Mouse (Mus musculus) neural tube, embryonic 15.5 days (tissue): Measurements from ENCODE around the gene Syn3. TPM values are rescaled to one million over a fixed set of nuclear protein-coding genes. Genes with fewer than 3 reads are reported as not detected.

ENCODE experiments used
- ATAC-seq: fragments of 200-750 bp; cut with Nextera tagmentation; 2 replicates; pipeline ENCODE4 v1.8.0; 2017; ENCODE audit warnings: mild to moderate bottlenecking, moderate TSS enrichment, moderate library complexity; ENCODE audit not compliant: low FRiP score
- H3K27ac ChIP-seq: fragments of 300-500 bp; sonication (generic); replicated peaks from 2 replicates; pipeline ENCODE4 v1.5.1; 2015; ENCODE audit warnings: mild to moderate bottlenecking, inconsistent platforms
- H3K27me3 ChIP-seq: fragments of 300-500 bp; sonication (generic); replicated peaks from 2 replicates; pipeline ENCODE4 v1.6.1; 2015; ENCODE audit warnings: inconsistent platforms
- H3K36me3 ChIP-seq: fragments of 300-500 bp; sonication (generic); 2 replicates; pipeline ENCODE4 v1.6.1; 2015; ENCODE audit warnings: inconsistent platforms
- H3K4me1 ChIP-seq: fragments of 300-500 bp; sonication (generic); 2 replicates; pipeline ENCODE4 v1.6.1; 2015; ENCODE audit warnings: inconsistent platforms
- H3K4me2 ChIP-seq: fragments of 300-500 bp; sonication (generic); 2 replicates; pipeline ENCODE4 v1.6.1; 2015; ENCODE audit warnings: inconsistent platforms, mild to moderate bottlenecking, moderate library complexity
- H3K4me3 ChIP-seq: fragments of 300-500 bp; sonication (generic); replicated peaks from 2 replicates; pipeline ENCODE4 v1.5.1; 2015; ENCODE audit warnings: mild to moderate bottlenecking, inconsistent platforms
- H3K9ac ChIP-seq: fragments of 300-500 bp; sonication (generic); replicated peaks from 2 replicates; pipeline ENCODE4 v1.6.1; 2015; ENCODE audit warnings: mild to moderate bottlenecking, inconsistent platforms
- H3K9me3 ChIP-seq: fragments of 300-500 bp; sonication (generic); replicated peaks from 2 replicates; pipeline ENCODE4 v1.6.1; 2016; ENCODE audit warnings: inconsistent platforms
- WGBS: fragments of 180-500 bp; shearing (Covaris S2); methylation state at CpG from one replicate; pipeline ENCODE4 v1.1.7; 2015; ENCODE audit warnings: mixed read lengths; 5-methylcytosine and 5-hydroxymethylcytosine counted together
- polyA plus RNA-seq: library from polyadenylated mRNA; unstranded; fragments of >200 nt; fragmentation: Nextera tagmentation; extraction: Ambion mirVana; gene quantifications from 2 replicates; pipeline ENCODE4 v1.2.1, GENCODE M21; 2015

The Syn3 gene
- polyA plus RNA-seq, 1 experiment from 2014 or later: 29.0 TPM

- no peaks in the 10 kb centered on the region for H3K9me3 ChIP-seq
- 85% methylated on average over 8 of the region's 8 CpGs for WGBS
- no peak overlapping the region for H3K4me2 ChIP-seq
- H3K27ac ChIP-seq: no peak overlapping the region
- H3K4me3 ChIP-seq: no peak overlapping the region
- H3K9ac ChIP-seq: no peak overlapping the region
- no peak for ATAC-seq
- H3K27me3 ChIP-seq: no peaks in the 10 kb centered on the region
- H3K4me1 ChIP-seq: peaks cover under 1% of the 10 kb centered on the region
- no peaks in the 10 kb centered on the region for H3K36me3 ChIP-seq
Measured at GRCm38 (mm10) chr10:86290109-86290771, 208.5 kb downstream of the Syn3 start.

DNA sequence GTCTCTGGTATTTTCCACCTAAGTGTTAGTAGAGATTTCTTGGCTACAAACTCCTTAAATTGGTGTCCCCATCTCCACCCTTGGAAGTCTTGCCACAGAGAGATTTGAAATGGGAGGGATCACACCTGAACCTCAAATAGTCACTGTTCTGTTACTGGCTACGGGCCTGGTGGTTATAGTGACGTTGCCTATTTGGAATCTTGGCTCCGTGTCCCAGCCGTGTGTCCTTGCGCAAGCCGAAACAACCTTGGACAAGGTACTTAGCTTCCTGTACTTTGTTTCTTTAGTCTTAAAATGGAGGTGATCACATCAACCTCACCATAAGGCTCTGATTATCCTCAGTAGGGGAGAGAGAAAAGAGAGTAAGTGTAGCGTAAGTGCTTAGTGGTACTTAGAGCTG is 212.2 kb downstream of the Syn3 start:
- no peaks in the 10 kb centered on the region for H3K4me1 ChIP-seq
- H3K27ac ChIP-seq: no peak overlapping the region
- H3K9me3 ChIP-seq: no peaks in the 10 kb centered on the region
- no peak for ATAC-seq
- no peak overlapping the region for H3K9ac ChIP-seq
- H3K4me2 ChIP-seq: no peak overlapping the region
- no peak overlapping the region for H3K4me3 ChIP-seq
- H3K27me3 ChIP-seq: no peaks in the 10 kb centered on the region
- WGBS: 90% methylated on average over 7 of the region's 7 CpGs
- no peaks in the 10 kb centered on the region for H3K36me3 ChIP-seq

GRCm38 (mm10) chr10:86281238-86281637 is 217.5 kb downstream of the Syn3 start:
- no peaks in the 10 kb centered on the region for H3K4me1 ChIP-seq
- H3K27me3 ChIP-seq: no peaks in the 10 kb centered on the region
- no peaks in the 10 kb centered on the region for H3K36me3 ChIP-seq
- H3K9ac ChIP-seq: no peak overlapping the region
- H3K4me3 ChIP-seq: no peak overlapping the region
- no peak overlapping the region for H3K27ac ChIP-seq
- no peaks in the 10 kb centered on the region for H3K9me3 ChIP-seq
- no peak overlapping the region for H3K4me2 ChIP-seq
- 92% methylated on average over 8 of the region's 8 CpGs for WGBS
- no peak for ATAC-seq

DNA sequence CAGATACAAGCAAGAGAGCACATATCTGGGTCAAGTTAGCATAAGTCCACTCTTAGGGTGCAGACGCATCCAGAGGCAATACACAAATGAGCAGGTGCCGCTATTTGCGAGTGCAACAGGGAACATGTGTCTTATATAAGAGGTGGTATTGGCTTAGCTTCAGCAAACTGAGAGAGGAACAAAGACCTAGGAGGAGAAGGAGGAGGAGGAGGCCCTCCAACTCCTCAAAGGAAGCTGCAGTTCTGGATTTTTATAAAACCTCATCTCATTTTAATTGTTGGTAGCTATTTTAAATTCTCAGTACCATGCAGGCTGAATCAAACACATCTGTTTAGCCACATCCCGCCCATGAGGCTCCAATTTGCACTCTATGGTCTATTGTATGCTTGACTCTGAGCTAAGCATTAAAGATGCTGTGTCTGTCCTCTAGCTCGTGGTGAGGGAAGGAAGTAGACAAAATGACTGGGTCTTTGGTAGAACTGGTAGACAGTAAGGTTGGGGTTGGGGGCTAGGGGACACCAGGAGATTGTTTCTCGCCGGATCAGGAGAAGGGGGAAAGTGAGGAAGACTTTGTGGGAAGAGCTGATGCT is 219.0 kb downstream of the Syn3 start:
- H3K9me3 ChIP-seq: no peaks in the 10 kb centered on the region
- H3K9ac ChIP-seq: no peak overlapping the region
- no peak for ATAC-seq
- H3K4me2 ChIP-seq: no peak overlapping the region
- no peak overlapping the region for H3K27ac ChIP-seq
- no peaks in the 10 kb centered on the region for H3K27me3 ChIP-seq
- no peaks in the 10 kb centered on the region for H3K4me1 ChIP-seq
- 90% methylated on average over 7 of the region's 7 CpGs for WGBS
- H3K4me3 ChIP-seq: no peak overlapping the region
- H3K36me3 ChIP-seq: no peaks in the 10 kb centered on the region

- Histone ChIP-seq H3K27me3 (no peaks in the 10 kb centered on the region), H3K4me1 (no peaks in the 10 kb centered on the region), H3K4me2 (no peak overlapping the region), H3K9me3 (no peaks in the 10 kb centered on the region), H3K4me3 (no peak overlapping the region), H3K9ac (no peak overlapping the region), H3K36me3 (no peaks in the 10 kb centered on the region), H3K27ac (no peak overlapping the region)
- ATAC-seq: no peak
- 83% methylated on average over 2 of the region's 2 CpGs for WGBS
Measured at GRCm38 (mm10) chr10:86278481-86278880, 220.2 kb downstream of the Syn3 start.

DNA sequence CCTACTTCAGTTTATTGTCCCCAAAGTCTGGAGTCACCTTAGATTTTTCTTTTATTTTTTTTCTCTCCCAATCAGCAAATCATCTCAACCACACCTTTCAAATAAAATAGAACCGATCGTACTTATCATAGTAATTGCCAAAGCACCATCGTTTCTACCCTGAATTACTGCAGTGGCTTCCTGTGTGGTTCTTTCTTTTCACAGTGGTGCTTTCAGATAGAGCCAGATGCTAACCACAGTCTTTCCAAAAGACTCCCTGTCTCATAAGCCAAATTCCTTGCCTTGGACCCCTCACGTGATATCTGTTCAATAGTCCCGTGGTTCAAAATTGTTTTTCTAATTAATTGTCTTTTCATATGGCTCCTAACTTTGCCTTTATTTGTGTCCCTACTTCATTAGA is 221.4 kb downstream of the Syn3 start:
- H3K27ac ChIP-seq: no peak overlapping the region

DNA sequence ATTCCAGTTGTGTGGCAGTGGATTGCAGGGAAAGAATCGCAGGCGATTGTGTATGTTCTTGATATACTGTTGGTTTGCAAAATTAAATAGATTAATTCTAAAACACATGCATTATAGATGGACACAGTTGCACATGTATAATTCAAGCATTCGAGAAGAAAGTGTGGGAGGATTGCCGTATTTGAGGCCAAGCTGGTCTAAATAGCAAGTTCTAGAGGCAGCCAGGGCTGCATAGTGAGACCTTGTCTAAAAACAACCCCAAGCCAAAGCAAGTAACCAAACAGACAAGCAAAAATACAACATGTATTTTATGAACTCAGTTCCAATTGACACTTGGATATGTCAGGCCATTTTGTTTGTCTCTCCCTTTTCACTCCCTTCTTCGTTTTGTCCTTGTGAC is 223.1 kb downstream of the Syn3 start:
- H3K9me3 ChIP-seq: no peaks in the 10 kb centered on the region
- no peaks in the 10 kb centered on the region for H3K4me1 ChIP-seq
- H3K36me3 ChIP-seq: no peaks in the 10 kb centered on the region
- 88% methylated on average over 5 of the region's 5 CpGs for WGBS
- H3K27me3 ChIP-seq: no peaks in the 10 kb centered on the region
- H3K4me3 ChIP-seq: no peak overlapping the region
- ATAC-seq: no peak
- no peak overlapping the region for H3K27ac ChIP-seq
- no peak overlapping the region for H3K9ac ChIP-seq
- no peak overlapping the region for H3K4me2 ChIP-seq

More for the DNA sequence above, 221.4 kb downstream of the Syn3 start:
- Histone ChIP-seq H3K4me3 (no peak overlapping the region), H3K9ac (no peak overlapping the region), H3K36me3 (no peaks in the 10 kb centered on the region), H3K4me1 (no peaks in the 10 kb centered on the region), H3K4me2 (no peak overlapping the region), H3K9me3 (no peaks in the 10 kb centered on the region), H3K27me3 (no peaks in the 10 kb centered on the region)
- ATAC-seq: no peak
- 86% methylated on average over 5 of the region's 5 CpGs for WGBS

- no peaks in the 10 kb centered on the region for H3K9me3 ChIP-seq
- H3K4me3 ChIP-seq: no peak overlapping the region
- H3K4me1 ChIP-seq: no peaks in the 10 kb centered on the region
- no peak for ATAC-seq
- no peaks in the 10 kb centered on the region for H3K36me3 ChIP-seq
- H3K9ac ChIP-seq: no peak overlapping the region
- H3K27me3 ChIP-seq: no peaks in the 10 kb centered on the region
- no peak overlapping the region for H3K4me2 ChIP-seq
- H3K27ac ChIP-seq: peak overlapping the region; percentile 23; the same call in 1 of the 2 replicates
- WGBS: 82% methylated on average over 19 of the region's 19 CpGs
Measured at GRCm38 (mm10) chr10:86273410-86274191, 225.1 kb downstream of the Syn3 start.

GRCm38 (mm10) chr10:86272826-86273225 is 225.9 kb downstream of the Syn3 start:
- Histone ChIP-seq H3K4me3 (no peak overlapping the region), H3K9ac (no peak overlapping the region), H3K4me2 (no peak overlapping the region), H3K27ac (no peak overlapping the region), H3K4me1 (no peaks in the 10 kb centered on the region), H3K27me3 (no peaks in the 10 kb centered on the region), H3K36me3 (no peaks in the 10 kb centered on the region), H3K9me3 (no peaks in the 10 kb centered on the region)
- no peak for ATAC-seq
- 86% methylated on average over 3 of the region's 3 CpGs for WGBS

DNA sequence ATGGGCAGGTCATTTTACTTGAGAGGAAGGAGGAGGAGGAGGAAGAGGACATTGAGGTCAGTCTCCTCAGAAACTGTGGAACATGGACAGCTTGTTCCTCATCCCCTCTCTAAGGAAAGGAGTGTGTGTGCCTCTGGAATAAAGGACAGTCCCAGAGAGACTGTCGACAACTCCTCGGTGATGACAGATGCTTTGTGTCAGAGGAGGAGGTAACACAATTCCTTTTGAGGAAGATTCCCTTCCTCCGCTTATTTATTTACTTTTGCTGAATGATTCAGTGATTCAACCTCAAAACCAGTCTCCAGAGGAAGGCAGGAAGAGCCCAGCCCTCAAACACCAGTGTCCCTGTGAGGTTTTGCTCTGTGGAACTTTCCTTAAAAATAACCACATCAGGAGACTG is 228.4 kb downstream of the Syn3 start:
- H3K27me3 ChIP-seq: no peaks in the 10 kb centered on the region
- H3K4me2 ChIP-seq: no peak overlapping the region
- ATAC-seq: no peak
- no peak overlapping the region for H3K4me3 ChIP-seq
- H3K27ac ChIP-seq: no peak overlapping the region
- no peaks in the 10 kb centered on the region for H3K4me1 ChIP-seq
- WGBS: 75% methylated on average over 3 of the region's 3 CpGs
- no peak overlapping the region for H3K9ac ChIP-seq
- H3K9me3 ChIP-seq: no peaks in the 10 kb centered on the region
- no peaks in the 10 kb centered on the region for H3K36me3 ChIP-seq

- 87% methylated on average over 9 of the region's 9 CpGs for WGBS
- Histone ChIP-seq H3K4me1 (no peaks in the 10 kb centered on the region), H3K27me3 (no peaks in the 10 kb centered on the region), H3K9ac (no peak overlapping the region), H3K36me3 (no peaks in the 10 kb centered on the region), H3K4me2 (no peak overlapping the region), H3K9me3 (no peaks in the 10 kb centered on the region), H3K27ac (no peak overlapping the region), H3K4me3 (no peak overlapping the region)
- ATAC-seq: no peak
Measured at GRCm38 (mm10) chr10:86264618-86265017, 234.1 kb downstream of the Syn3 start.

DNA sequence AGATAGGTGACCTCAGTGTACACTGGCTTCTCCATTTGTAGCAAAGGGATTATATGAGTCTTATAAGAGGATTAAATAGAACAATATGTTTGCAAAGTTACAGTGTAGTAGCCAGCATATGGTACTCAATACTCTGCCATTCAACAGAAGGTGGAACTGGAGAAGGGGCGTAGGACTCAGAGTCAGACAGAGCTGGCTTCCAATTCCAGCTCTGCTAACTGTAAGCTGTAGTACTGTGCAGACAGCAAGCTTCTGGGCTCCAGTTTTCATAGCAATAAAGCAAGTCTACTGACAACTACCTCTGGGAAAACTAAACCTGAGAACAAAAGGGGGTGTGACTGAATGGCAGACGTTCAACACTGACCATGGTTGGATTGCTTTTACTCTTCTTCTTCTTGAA is 237.0 kb downstream of the Syn3 start:
- no peaks in the 10 kb centered on the region for H3K27me3 ChIP-seq
- no peak overlapping the region for H3K27ac ChIP-seq
- no peak overlapping the region for H3K4me3 ChIP-seq
- no peaks in the 10 kb centered on the region for H3K36me3 ChIP-seq
- no peak overlapping the region for H3K4me2 ChIP-seq
- no peak for ATAC-seq
- WGBS: 68% methylated on average over 2 of the region's 2 CpGs
- no peak overlapping the region for H3K9ac ChIP-seq
- H3K9me3 ChIP-seq: no peaks in the 10 kb centered on the region
- H3K4me1 ChIP-seq: no peaks in the 10 kb centered on the region
